In genomic region chr13:24499505-24499904, GRCm38 (mm10) we compare ENCODE assay signal across 9 mouse cellular contexts.
DNase-seq lines count a peak whose midpoint lies in the region; ATAC-seq and TF ChIP-seq lines count a peak whose summit lies in the region.
"Had no signal": no experiment of that assay in that cellular context is flagged by ENCODE, and none has a peak within 500 bp of the region (broad histone marks: within the 10 kb centered on the region; RNA-seq: fewer than 3 reads in every experiment).

No protein-coding gene starts in this region.

- TF ChIP-seq POLR2A in liver, adult 2 months (IDR thresholded peaks at IDR 0.05; ENCODE audit: extremely low read depth, insufficient read depth, low read length) = no peak

- H3K4me2 ChIP-seq in hindbrain, embryonic 14.5 days (replicated peaks) = no peak overlapping the region
- no peak overlapping the region for H3K4me2 ChIP-seq in forebrain, embryonic 16.5 days (ENCODE audit: low read length)
- H3K4me2 ChIP-seq: embryonic facial prominence, embryonic 12.5 days had no signal

- H3K36me3 ChIP-seq in hindbrain, embryonic 14.5 days (replicated peaks; ENCODE audit: control insufficient read depth, insufficient read depth) = no peaks in the 10 kb centered on the region
- H3K36me3 ChIP-seq in hindbrain, embryonic 10.5 days = no peaks in the 10 kb centered on the region
- no peaks in the 10 kb centered on the region for H3K36me3 ChIP-seq in liver, adult 2 months (ENCODE audit: control insufficient read depth, insufficient read depth, low read length)
- no peaks in the 10 kb centered on the region for H3K36me3 ChIP-seq in forebrain, embryonic 16.5 days (ENCODE audit: control insufficient read depth, insufficient read depth)
- H3K36me3 ChIP-seq: embryonic facial prominence, embryonic 12.5 days had no signal

- no peaks in the 10 kb centered on the region for H3K27me3 ChIP-seq in hindbrain, embryonic 14.5 days (ENCODE audit: control insufficient read depth, insufficient read depth, low read length)
- no peaks in the 10 kb centered on the region for H3K27me3 ChIP-seq in hindbrain, embryonic 10.5 days (ENCODE audit: insufficient read depth, poor library complexity, severe bottlenecking)
- H3K27me3 ChIP-seq in liver, adult 2 months (ENCODE audit: control insufficient read depth, insufficient read depth, low read length) = no peaks in the 10 kb centered on the region
- H3K27me3 ChIP-seq in forebrain, embryonic 16.5 days (replicated peaks; ENCODE audit: control insufficient read depth, insufficient read depth, low read length) = no peaks in the 10 kb centered on the region
- H3K27me3 ChIP-seq: embryonic facial prominence, embryonic 12.5 days had no signal

- H3K79me2 ChIP-seq in liver, adult 2 months (ENCODE audit: control insufficient read depth, insufficient read depth, low read length) = no peaks in the 10 kb centered on the region

- 32% methylated on average over 3 of the region's 3 CpGs for whole genome bisulfite sequencing in hindbrain, embryonic 14.5 days
- 39% methylated on average over 3 of the region's 3 CpGs for WGBS in hindbrain, embryonic 10.5 days
- 46% methylated on average over 3 of the region's 3 CpGs for WGBS in liver, adult 2 months
- WGBS in forebrain, embryonic 16.5 days = 45% methylated on average over 3 of the region's 3 CpGs

- H3K27ac ChIP-seq in hindbrain, embryonic 14.5 days = no peak overlapping the region
- no peak overlapping the region for H3K27ac ChIP-seq in hindbrain, embryonic 10.5 days
- H3K27ac ChIP-seq in liver, adult 2 months (replicated peaks; ENCODE audit: insufficient read depth, low read depth, low read length) = no peak overlapping the region
- no peak overlapping the region for H3K27ac ChIP-seq in forebrain, embryonic 16.5 days (ENCODE audit: low read length)
- H3K27ac ChIP-seq: embryonic facial prominence, embryonic 12.5 days had no signal

- no peak overlapping the region for H3K9ac ChIP-seq in hindbrain, embryonic 14.5 days
- no peak overlapping the region for H3K9ac ChIP-seq in liver, adult 2 months (ENCODE audit: low read depth, low read length)
- no peak overlapping the region for H3K9ac ChIP-seq in forebrain, embryonic 16.5 days (replicated peaks; ENCODE audit: low read depth, low read length)
- H3K9ac ChIP-seq: embryonic facial prominence, embryonic 12.5 days had no signal

- peak; percentile 43; the same call in 1 of the 2 replicates for ATAC-seq in hindbrain, embryonic 14.5 days (ENCODE audit: low FRiP score)
- ATAC-seq in activated CD4-positive, CD25-positive, alpha-beta regulatory T cell, adult 4 months = peak; percentile 70
- ATAC-seq in forebrain, embryonic 16.5 days = no peak

- H3K9me3 ChIP-seq in hindbrain, embryonic 14.5 days (ENCODE audit: control insufficient read depth, low read length) = no peaks in the 10 kb centered on the region
- no peaks in the 10 kb centered on the region for H3K9me3 ChIP-seq in hindbrain, embryonic 10.5 days
- H3K9me3 ChIP-seq in forebrain, embryonic 16.5 days (ENCODE audit: control insufficient read depth, low read length) = no peaks in the 10 kb centered on the region
- H3K9me3 ChIP-seq: embryonic facial prominence, embryonic 12.5 days had no signal

- H3K4me3 ChIP-seq in hindbrain, embryonic 14.5 days (replicated peaks; ENCODE audit: low read length) = no peak overlapping the region
- H3K4me3 ChIP-seq in hindbrain, embryonic 10.5 days = no peak overlapping the region
- H3K4me3 ChIP-seq in liver, adult 2 months (ENCODE audit: insufficient read depth, low read depth, low read length) = no peak overlapping the region
- H3K4me3 ChIP-seq in forebrain, embryonic 16.5 days (replicated peaks; ENCODE audit: low read length) = no peak overlapping the region
- H3K4me3 ChIP-seq: embryonic facial prominence, embryonic 12.5 days had no signal

- H3K4me1 ChIP-seq in hindbrain, embryonic 14.5 days (replicated peaks; ENCODE audit: control insufficient read depth, insufficient read depth, low read length) = no peaks in the 10 kb centered on the region; the same call in 1 of the 2 replicates
- peaks cover 11% of the 10 kb centered on the region for H3K4me1 ChIP-seq in hindbrain, embryonic 10.5 days (replicated peaks)
- H3K4me1 ChIP-seq in liver, adult 2 months (ENCODE audit: control insufficient read depth, insufficient read depth, low read length) = no peaks in the 10 kb centered on the region
- peaks cover 3% of the 10 kb centered on the region; the same call in 1 of the 2 replicates for H3K4me1 ChIP-seq in forebrain, embryonic 16.5 days (replicated peaks; ENCODE audit: control insufficient read depth, insufficient read depth, low read length)
- H3K4me1 ChIP-seq: embryonic facial prominence, embryonic 12.5 days had no signal

- TF ChIP-seq CTCF in liver, adult 2 months (IDR thresholded peaks at IDR 0.05; ENCODE audit: low read depth, low read length) = peak; percentile 65

- peak; percentile 38 for DNase-seq in hindbrain, embryonic 14.5 days (ENCODE audit: low spot score)
- no peak for DNase-seq in hindbrain, embryonic 10.5 days (ENCODE audit: low spot score)
- DNase-seq in CD4-positive, CD25-positive, alpha-beta regulatory T cell, adult 2 months (ENCODE audit: low read depth, low spot score) = peak; percentile 85
- peak; percentile 42 for DNase-seq in liver, adult 2 months (ENCODE audit: extremely low read depth, low read depth, low spot score)
- DNase-seq in spleen, postnatal 36 days (ENCODE audit: low spot score in 2 of 2) = peak; percentile 52 to 57
- DNase-seq in gastrocnemius, postnatal 25 days = no peak

Comparison
In these comparisons a context has a peak if more than half of its experiments do, and no peak if none do; other contexts are left out.
1. DNase-seq: peak in hindbrain, embryonic 14.5 days (single experiment), CD4-positive, CD25-positive, alpha-beta regulatory T cell, adult 2 months (single experiment), liver, adult 2 months (single experiment) and spleen, postnatal 36 days (2 of 2); none in hindbrain, embryonic 10.5 days (single experiment) and gastrocnemius, postnatal 25 days (single experiment).